Mouse (Mus musculus) embryonic fibroblast, embryonic 13.5 days (primary cell): ENCODE data around the gene Cd19.

ENCODE experiments used
- CTCF ChIP-seq: IDR thresholded peaks from 2 replicates; pipeline ENCODE4 v1.5.1; 2011; ENCODE audit warnings: mild to moderate bottlenecking, control low read depth, low read length, moderate library complexity, borderline replicate concordance; ENCODE audit not compliant: insufficient read depth
- POLR2A ChIP-seq: IDR thresholded peaks from 2 replicates; pipeline ENCODE4 v1.6.1; 2011; ENCODE audit warnings: low read depth, mild to moderate bottlenecking, control low read depth, low read length, moderate library complexity

- no peak for TF ChIP-seq CTCF
- TF ChIP-seq POLR2A, result no peak
Observed at GRCm38 (mm10) chr7:126374526-126374925, 40.2 kb downstream of the Cd19 start.
